Mouse (Mus musculus) midbrain, embryonic 10.5 days (tissue): Measurements from ENCODE around the gene Rin2. TPM values are rescaled to one million over a fixed set of nuclear protein-coding genes. Genes with fewer than 3 reads are reported as not detected.
"Not testable (repeated sequence)": the region's sequence is repeated elsewhere in the genome, so short reads cannot be mapped to it uniquely, and the experiment has no call there.

Experiments used
- DNase-seq: peaks from one replicate; pipeline ENCODE4 v3.0.0-alpha.2; 2017; ENCODE audit warnings: low spot score
- H3K27ac ChIP-seq: fragments of 300-500 bp; sonication (generic); replicated peaks from 2 replicates; pipeline ENCODE4 v1.5.1; 2016; ENCODE audit warnings: mild to moderate bottlenecking
- H3K27me3 ChIP-seq: fragments of 300-500 bp; sonication (generic); 2 replicates; pipeline ENCODE4 v1.6.1; 2016; ENCODE audit warnings: low read depth, mild to moderate bottlenecking; ENCODE audit not compliant: poor library complexity, severe bottlenecking
- H3K36me3 ChIP-seq: fragments of 300-500 bp; sonication (generic); 2 replicates; pipeline ENCODE4 v1.6.1; 2016; ENCODE audit warnings: mild to moderate bottlenecking, moderate library complexity
- H3K4me1 ChIP-seq: fragments of 300-500 bp; sonication (generic); 2 replicates; pipeline ENCODE4 v1.6.1; 2016
- H3K4me3 ChIP-seq: fragments of 300-500 bp; sonication (generic); 2 replicates; pipeline ENCODE4 v1.5.1; 2016; ENCODE audit warnings: mild to moderate bottlenecking, moderate library complexity
- H3K9me3 ChIP-seq: fragments of 300-500 bp; sonication (generic); replicated peaks from 2 replicates; pipeline ENCODE4 v1.6.1; 2016; ENCODE audit warnings: mild to moderate bottlenecking
- WGBS: fragments of 180-500 bp; shearing (Covaris S2); methylation state at CpG from one replicate; pipeline ENCODE4 v1.1.7; 2016; 5-methylcytosine and 5-hydroxymethylcytosine counted together
- polyA plus RNA-seq: library from polyadenylated mRNA; unstranded; fragments of >200 nt; fragmentation: Nextera tagmentation; extraction: Ambion mirVana; gene quantifications from 2 replicates; pipeline ENCODE4 v1.2.1, GENCODE M21; 2016

Gene Rin2
- polyA plus RNA-seq, 1 experiment from 2014 or later, result 10.6 TPM

DNA sequence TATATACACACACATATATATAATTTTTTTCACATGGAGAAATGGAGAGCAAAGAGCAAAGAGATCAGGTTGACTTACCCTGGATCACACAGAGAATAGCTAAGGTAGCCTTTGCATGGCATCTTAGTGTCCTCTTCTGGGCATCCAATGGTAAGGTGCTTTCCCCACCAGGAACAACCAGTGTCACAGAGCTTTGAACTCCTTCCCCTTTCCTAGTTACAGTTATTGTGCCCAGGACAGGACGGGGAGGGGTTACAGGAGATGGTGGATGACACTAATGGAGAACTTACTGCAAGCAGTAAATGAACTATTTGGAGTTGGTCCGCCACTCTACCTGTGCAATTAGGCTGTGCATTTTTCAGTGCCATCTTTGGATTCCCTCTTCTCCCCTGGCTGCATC is 45.7 kb downstream of the Rin2 start:
- no peaks in the 10 kb centered on the region for H3K27me3 ChIP-seq
- DNase-seq, result no peak
- no peak overlapping the region for H3K27ac ChIP-seq
- H3K4me3 ChIP-seq, result no peak overlapping the region
- no peaks in the 10 kb centered on the region for H3K36me3 ChIP-seq
- no peaks in the 10 kb centered on the region for H3K4me1 ChIP-seq
- H3K9me3 ChIP-seq, result no peaks in the 10 kb centered on the region
- 85% methylated on average over 2 of the region's 2 CpGs for WGBS

DNA sequence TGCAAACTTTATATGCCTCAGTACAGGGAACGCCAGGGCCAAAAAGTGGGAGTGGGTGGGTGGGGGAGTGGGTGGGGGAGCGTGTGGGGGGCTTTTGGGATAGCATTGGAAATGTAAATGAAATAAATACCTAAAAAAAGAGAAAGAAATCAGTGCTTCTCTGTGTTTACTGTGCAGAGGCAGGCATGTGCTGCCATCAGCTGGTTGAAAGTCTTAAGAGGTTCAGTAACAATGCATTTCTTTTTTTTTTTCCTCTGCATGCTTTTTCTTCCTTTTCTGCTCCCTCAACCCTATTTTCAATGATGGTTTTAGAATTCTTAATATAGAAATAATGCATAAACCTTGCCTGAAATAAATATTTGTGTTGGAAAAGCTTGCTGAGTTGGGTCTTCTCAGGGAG is 47.3 kb downstream of the Rin2 start:
- not testable (repeated sequence) for H3K4me1 ChIP-seq, H3K4me3 ChIP-seq, H3K27ac ChIP-seq, H3K27me3 ChIP-seq, H3K9me3 ChIP-seq, H3K36me3 ChIP-seq, DNase-seq
- WGBS, result 76% methylated on average over 2 of the region's 2 CpGs

- no peaks in the 10 kb centered on the region for H3K36me3 ChIP-seq
- no peaks in the 10 kb centered on the region for H3K4me1 ChIP-seq
- H3K27me3 ChIP-seq, result no peaks in the 10 kb centered on the region
- no peak for DNase-seq
- WGBS, result 74% methylated on average over 1 of the region's 1 CpGs
- H3K27ac ChIP-seq, result no peak overlapping the region
- no peak overlapping the region for H3K4me3 ChIP-seq
- H3K9me3 ChIP-seq, result no peaks in the 10 kb centered on the region; the same call in 1 of the 2 replicates
Measured at GRCm38 (mm10) chr2:145724288-145724687, 49.3 kb downstream of the Rin2 start.

DNA sequence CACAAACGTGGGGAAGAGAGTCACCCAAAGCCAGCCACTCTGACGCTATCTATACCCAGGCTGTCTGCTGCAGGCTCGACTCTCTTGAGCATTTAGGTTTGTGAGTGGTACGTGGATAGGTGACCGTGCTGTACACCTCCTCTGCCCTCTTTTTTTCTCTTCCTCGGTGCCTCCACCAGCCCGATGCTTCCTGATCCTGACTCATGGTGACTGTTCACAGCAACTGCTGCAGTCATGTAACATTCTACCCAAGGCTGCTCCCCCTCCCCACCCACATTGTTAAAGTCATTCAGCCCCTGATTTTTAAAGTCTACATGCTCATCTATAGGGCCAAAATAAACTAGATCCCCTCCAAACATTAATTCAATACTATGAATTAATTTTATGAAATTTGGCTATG is 54.4 kb downstream of the Rin2 start:
- Histone ChIP-seq H3K4me3 (no peak overlapping the region), H3K9me3 (no peaks in the 10 kb centered on the region; the same call in 1 of the 2 replicates), H3K27ac (no peak overlapping the region), H3K36me3 (no peaks in the 10 kb centered on the region), H3K27me3 (peaks cover 15% of the 10 kb centered on the region), H3K4me1 (no peaks in the 10 kb centered on the region)
- WGBS, result 80% methylated on average over 7 of the region's 7 CpGs
- no peak for DNase-seq

- H3K4me3 ChIP-seq, result no peak overlapping the region
Measured at GRCm38 (mm10) chr2:145730189-145730880, 55.3 kb downstream of the Rin2 start.

GRCm38 (mm10) chr2:145730905-145731304 is 55.9 kb downstream of the Rin2 start:
- WGBS, result 88% methylated on average over 7 of the region's 7 CpGs
- peaks cover 30% of the 10 kb centered on the region for H3K27me3 ChIP-seq
- no peak overlapping the region for H3K27ac ChIP-seq
- H3K36me3 ChIP-seq, result no peaks in the 10 kb centered on the region
- no peak for DNase-seq
- no peak overlapping the region for H3K4me3 ChIP-seq
- no peaks in the 10 kb centered on the region; the same call in 1 of the 2 replicates for H3K9me3 ChIP-seq
- no peaks in the 10 kb centered on the region for H3K4me1 ChIP-seq

More at GRCm38 (mm10) chr2:145730189-145730880, 55.3 kb downstream of the Rin2 start:
- H3K9me3 ChIP-seq, result no peaks in the 10 kb centered on the region; the same call in 1 of the 2 replicates
- WGBS, result 85% methylated on average over 9 of the region's 9 CpGs
- no peaks in the 10 kb centered on the region for H3K4me1 ChIP-seq
- DNase-seq, result no peak
- H3K27me3 ChIP-seq, result peaks cover 24% of the 10 kb centered on the region
- no peaks in the 10 kb centered on the region for H3K36me3 ChIP-seq
- no peak overlapping the region for H3K27ac ChIP-seq

GRCm38 (mm10) chr2:145735079-145735478 is 60.1 kb downstream of the Rin2 start:
- no peaks in the 10 kb centered on the region for H3K36me3 ChIP-seq
- no peak overlapping the region for H3K4me3 ChIP-seq
- H3K9me3 ChIP-seq, result no peaks in the 10 kb centered on the region
- no peaks in the 10 kb centered on the region for H3K4me1 ChIP-seq
- H3K27me3 ChIP-seq, result peaks cover 64% of the 10 kb centered on the region
- 88% methylated on average over 5 of the region's 5 CpGs for WGBS
- DNase-seq, result no peak
- H3K27ac ChIP-seq, result no peak overlapping the region

DNA sequence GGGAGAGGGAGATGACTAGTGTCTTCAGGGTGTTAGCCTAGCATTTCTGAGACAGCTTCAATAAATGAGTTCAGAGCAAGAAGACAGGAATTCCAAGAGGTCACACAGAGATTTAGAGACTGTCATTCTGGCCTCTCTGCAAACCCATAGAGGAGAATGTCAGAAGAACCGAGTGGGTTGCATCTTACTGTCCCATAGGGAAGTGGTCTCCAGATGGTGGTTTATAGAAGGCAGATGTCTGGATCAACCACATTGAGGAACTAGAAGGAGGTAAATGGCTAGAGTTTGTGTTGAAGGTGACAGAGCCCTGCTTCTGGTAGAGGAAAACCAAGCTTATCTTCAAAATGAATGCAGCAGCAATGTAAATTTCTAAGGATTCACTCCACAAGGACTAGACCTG is 61.5 kb downstream of the Rin2 start:
- no peak overlapping the region for H3K27ac ChIP-seq
- WGBS, result 90% methylated on average over 1 of the region's 1 CpGs
- peaks cover 74% of the 10 kb centered on the region for H3K27me3 ChIP-seq
- no peaks in the 10 kb centered on the region for H3K4me1 ChIP-seq
- H3K9me3 ChIP-seq, result no peaks in the 10 kb centered on the region
- H3K36me3 ChIP-seq, result no peaks in the 10 kb centered on the region
- DNase-seq, result no peak
- no peak overlapping the region for H3K4me3 ChIP-seq

- no peak for DNase-seq
- WGBS, result 18% methylated on average over 5 of the region's 5 CpGs
- Histone ChIP-seq H3K36me3 (no peaks in the 10 kb centered on the region), H3K4me1 (no peaks in the 10 kb centered on the region), H3K9me3 (no peaks in the 10 kb centered on the region), H3K27me3 (peaks cover 75% of the 10 kb centered on the region), H3K27ac (no peak overlapping the region), H3K4me3 (no peak overlapping the region)
Measured at GRCm38 (mm10) chr2:145737196-145737595, 62.2 kb downstream of the Rin2 start.

DNA sequence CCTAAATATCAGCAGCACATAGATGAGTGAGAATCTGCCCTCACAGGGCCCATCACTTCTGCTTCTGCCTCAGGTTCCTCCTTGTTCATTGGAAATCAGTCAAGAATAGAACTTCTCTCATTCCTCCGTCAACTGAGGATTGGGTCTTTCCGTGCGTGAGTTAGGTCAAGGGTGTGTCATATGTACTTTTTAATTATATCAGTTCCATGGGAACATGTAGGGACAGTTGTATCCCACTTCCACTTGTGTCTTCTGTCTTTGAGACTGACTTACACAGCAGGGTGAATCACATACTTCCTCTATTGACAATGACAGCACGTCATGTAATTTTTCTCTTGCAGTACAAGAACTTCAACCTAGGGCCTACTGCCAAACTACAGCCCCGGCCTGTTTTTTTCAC is 65.7 kb downstream of the Rin2 start:
- no peaks in the 10 kb centered on the region for H3K36me3 ChIP-seq
- no peaks in the 10 kb centered on the region for H3K9me3 ChIP-seq
- no peak for DNase-seq
- WGBS, result 93% methylated on average over 5 of the region's 5 CpGs
- no peak overlapping the region for H3K27ac ChIP-seq
- H3K4me1 ChIP-seq, result no peaks in the 10 kb centered on the region
- no peak overlapping the region for H3K4me3 ChIP-seq
- peaks cover 87% of the 10 kb centered on the region for H3K27me3 ChIP-seq

DNA sequence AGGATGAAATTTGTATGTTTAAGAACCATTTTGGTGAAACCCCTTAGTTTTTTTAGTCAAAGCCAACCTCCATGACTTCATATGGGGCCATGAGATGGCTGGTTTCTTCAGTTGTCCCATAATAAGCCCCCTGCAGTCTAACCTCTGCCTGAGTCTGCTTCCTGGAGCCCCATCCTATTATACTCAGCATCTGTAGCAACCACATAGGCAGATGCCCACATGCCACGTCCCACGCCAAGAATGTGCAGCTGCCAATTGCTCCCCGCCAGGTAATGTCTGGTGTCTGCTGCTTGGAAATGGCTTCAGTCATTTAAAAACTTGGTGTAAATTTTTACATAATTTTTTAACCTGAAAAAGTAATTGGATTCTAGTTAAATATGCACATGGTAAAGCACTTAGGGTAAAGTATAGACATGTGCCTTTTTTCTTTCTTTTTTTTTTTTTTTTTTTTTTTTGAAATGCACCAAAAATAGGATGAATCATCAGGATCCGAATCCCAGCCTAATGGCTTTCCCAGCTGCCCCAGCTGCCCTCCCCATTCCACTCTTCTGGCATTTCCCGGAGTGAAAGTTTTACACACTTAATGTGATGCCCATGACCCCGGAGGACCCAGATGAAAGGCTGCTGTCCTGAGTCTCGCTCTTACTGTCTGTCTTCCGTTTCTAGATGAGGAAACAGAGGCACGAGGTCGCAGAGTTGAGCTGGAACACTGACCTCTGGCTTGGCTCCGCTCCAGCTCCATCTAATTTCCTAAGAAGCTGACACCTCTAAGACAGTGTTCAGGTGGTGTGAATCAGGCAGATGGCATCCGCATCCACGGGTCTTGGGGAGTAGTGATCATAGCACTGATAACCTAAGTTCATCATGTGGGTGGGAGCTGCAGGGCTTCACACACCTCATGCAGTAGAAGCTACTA is 68.0 kb downstream of the Rin2 start:
- Histone ChIP-seq H3K4me3 (no peak overlapping the region), H3K9me3 (no peaks in the 10 kb centered on the region), H3K27me3 (peaks cover 91% of the 10 kb centered on the region), H3K4me1 (no peaks in the 10 kb centered on the region), H3K36me3 (no peaks in the 10 kb centered on the region), H3K27ac (no peak overlapping the region)
- DNase-seq, result no peak
- WGBS, result 92% methylated on average over 13 of the region's 13 CpGs

DNA sequence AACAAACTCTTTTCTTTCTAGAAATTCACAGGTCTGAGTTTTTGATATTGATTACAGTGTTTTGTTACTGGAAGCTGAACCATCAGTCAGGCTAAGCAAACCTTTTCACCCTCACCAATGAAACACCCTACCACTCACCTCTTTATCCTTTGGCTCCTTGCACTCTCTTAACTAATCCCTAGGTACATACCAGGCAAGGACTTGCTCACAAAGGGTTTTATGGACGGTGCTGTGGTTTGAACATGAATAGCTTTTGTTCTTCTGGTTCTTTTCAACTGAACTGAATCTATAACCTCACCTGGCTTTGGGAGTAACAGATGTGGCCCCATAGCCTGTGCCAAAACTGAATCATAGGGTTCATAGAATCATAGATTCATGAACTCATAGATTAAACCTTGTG is 71.4 kb downstream of the Rin2 start:
- Histone ChIP-seq H3K9me3 (no peaks in the 10 kb centered on the region), H3K36me3 (no peaks in the 10 kb centered on the region), H3K4me1 (peaks cover 10% of the 10 kb centered on the region), H3K27me3 (peaks cover 88% of the 10 kb centered on the region), H3K4me3 (no peak overlapping the region), H3K27ac (no peak overlapping the region)
- WGBS, result 56% methylated on average over 1 of the region's 1 CpGs
- DNase-seq, result no peak

DNA sequence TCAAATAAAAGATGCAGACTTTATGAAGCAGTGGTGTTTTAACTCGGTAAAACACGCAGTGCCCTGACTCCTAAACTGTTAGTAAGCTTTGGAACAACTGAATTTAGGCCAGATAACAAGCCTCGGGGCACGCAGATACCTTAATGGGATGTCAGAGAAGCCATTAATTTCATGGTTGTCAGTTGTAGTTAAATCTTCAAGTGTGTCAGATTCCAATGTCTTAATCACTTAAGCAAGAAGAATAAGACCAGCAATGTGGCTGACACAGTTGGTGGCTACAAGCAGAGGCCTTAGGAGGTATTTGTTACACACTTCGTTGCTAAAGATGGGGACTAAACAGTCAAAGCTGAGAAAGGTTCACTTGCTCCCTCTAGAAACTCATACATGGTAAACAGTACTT is 74.6 kb downstream of the Rin2 start:
- no peaks in the 10 kb centered on the region for H3K36me3 ChIP-seq
- 52% methylated on average over 5 of the region's 5 CpGs for WGBS
- peaks cover 10% of the 10 kb centered on the region for H3K4me1 ChIP-seq
- H3K27me3 ChIP-seq, result peaks cover 89% of the 10 kb centered on the region
- no peaks in the 10 kb centered on the region for H3K9me3 ChIP-seq
- H3K27ac ChIP-seq, result no peak overlapping the region
- no peak overlapping the region for H3K4me3 ChIP-seq
- no peak for DNase-seq
